Mouse (Mus musculus) heart, embryonic 13.5 days (tissue): Measurements from ENCODE around the gene Tob2. TPM values are rescaled to one million over a fixed set of nuclear protein-coding genes. Genes with fewer than 3 reads are reported as not detected.
A peak's percentile ranks its signal among the peaks of the same experiment; 100 is the strongest.

ENCODE experiments used
- ATAC-seq: fragments of 200-750 bp; cut with Nextera tagmentation; 2 replicates; pipeline ENCODE4 v1.8.0; 2017; ENCODE audit warnings: moderate TSS enrichment; ENCODE audit not compliant: insufficient number of reproducible peaks, low FRiP score, low TSS enrichment; ENCODE audit errors: extremely low read depth
- H3K27ac ChIP-seq: fragments of 300-500 bp; sonication (generic); replicated peaks from 2 replicates; pipeline ENCODE4 v1.5.1; 2015; ENCODE audit warnings: moderate library complexity, mild to moderate bottlenecking, inconsistent platforms
- H3K27me3 ChIP-seq: fragments of 300-500 bp; sonication (generic); replicated peaks from 2 replicates; pipeline ENCODE4 v1.6.1; 2015; ENCODE audit warnings: mild to moderate bottlenecking, inconsistent platforms
- H3K36me3 ChIP-seq: fragments of 300-500 bp; sonication (generic); 2 replicates; pipeline ENCODE4 v1.6.1; 2015; ENCODE audit warnings: mild to moderate bottlenecking, inconsistent platforms
- H3K4me1 ChIP-seq: fragments of 300-500 bp; sonication (generic); 2 replicates; pipeline ENCODE4 v1.6.1; 2015; ENCODE audit warnings: inconsistent platforms
- H3K4me2 ChIP-seq: fragments of 300-500 bp; sonication (generic); 2 replicates; pipeline ENCODE4 v1.6.1; 2015; ENCODE audit warnings: inconsistent platforms, mild to moderate bottlenecking, moderate library complexity
- H3K4me3 ChIP-seq: fragments of 300-500 bp; sonication (generic); 2 replicates; pipeline ENCODE4 v1.5.1; 2015; ENCODE audit warnings: moderate library complexity, mild to moderate bottlenecking, inconsistent platforms
- H3K9ac ChIP-seq: fragments of 300-500 bp; sonication (generic); 2 replicates; pipeline ENCODE4 v1.6.1; 2015; ENCODE audit warnings: inconsistent platforms, mild to moderate bottlenecking, moderate library complexity
- H3K9me3 ChIP-seq: fragments of 300-500 bp; sonication (generic); 2 replicates; pipeline ENCODE4 v1.6.1; 2016; ENCODE audit warnings: inconsistent platforms
- WGBS: fragments of 180-500 bp; shearing (Covaris S2); methylation state at CpG from one replicate; pipeline ENCODE4 v1.1.7; 2015; ENCODE audit warnings: mixed read lengths; 5-methylcytosine and 5-hydroxymethylcytosine counted together
- polyA plus RNA-seq: library from polyadenylated mRNA; unstranded; fragments of >200 nt; fragmentation: Nextera tagmentation; extraction: Ambion mirVana; gene quantifications from 2 replicates; pipeline ENCODE4 v1.2.1, GENCODE M21; 2015

The Tob2 gene
- polyA plus RNA-seq, 1 experiment from 2014 or later, result 11.8 TPM

GRCm38 (mm10) chr15:81848301-81848700 is 10.3 kb downstream of the Tob2 start:
- Histone ChIP-seq H3K9ac (no peak overlapping the region), H3K9me3 (no peaks in the 10 kb centered on the region), H3K27me3 (no peaks in the 10 kb centered on the region), H3K27ac (no peak overlapping the region), H3K4me3 (no peak overlapping the region), H3K36me3 (peaks cover 64% of the 10 kb centered on the region), H3K4me1 (peaks cover 14% of the 10 kb centered on the region), H3K4me2 (no peak overlapping the region)
- ATAC-seq, result no peak
- WGBS, result 37% methylated on average over 7 of the region's 7 CpGs

DNA sequence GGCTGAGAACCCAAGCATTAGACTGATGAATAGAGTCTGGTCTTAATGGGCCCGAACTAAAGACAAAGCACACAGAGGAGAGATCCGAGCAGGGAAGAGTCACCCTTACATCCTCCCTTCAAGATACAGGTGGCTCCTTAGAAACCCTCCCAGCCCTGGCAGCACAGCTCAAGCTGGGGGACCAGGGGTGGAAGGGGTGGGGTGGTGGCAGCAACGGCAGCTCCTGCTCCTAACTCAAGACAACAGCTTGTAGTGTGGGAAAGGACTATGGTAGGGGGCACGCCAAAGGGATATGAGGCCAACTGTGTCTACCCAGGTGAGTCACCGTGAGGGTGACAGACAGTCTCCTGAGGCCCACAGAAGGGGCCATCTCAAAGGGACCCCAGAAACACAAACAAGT is 10.7 kb downstream of the Tob2 start:
- WGBS, result 82% methylated on average over 5 of the region's 5 CpGs
- Histone ChIP-seq H3K36me3 (peaks cover 60% of the 10 kb centered on the region), H3K9ac (no peak overlapping the region), H3K27me3 (no peaks in the 10 kb centered on the region), H3K4me1 (peaks cover 14% of the 10 kb centered on the region), H3K27ac (no peak overlapping the region), H3K4me3 (no peak overlapping the region), H3K4me2 (no peak overlapping the region), H3K9me3 (no peaks in the 10 kb centered on the region)
- ATAC-seq, result no peak

GRCm38 (mm10) chr15:81847161-81847560 is 11.4 kb downstream of the Tob2 start:
- no peak overlapping the region for H3K4me2 ChIP-seq
- H3K36me3 ChIP-seq, result peaks cover 53% of the 10 kb centered on the region
- H3K4me1 ChIP-seq, result peaks cover 14% of the 10 kb centered on the region
- no peak for ATAC-seq
- H3K4me3 ChIP-seq, result no peak overlapping the region
- H3K9me3 ChIP-seq, result no peaks in the 10 kb centered on the region
- H3K27me3 ChIP-seq, result no peaks in the 10 kb centered on the region
- no peak overlapping the region for H3K27ac ChIP-seq
- H3K9ac ChIP-seq, result no peak overlapping the region
- WGBS, result 86% methylated on average over 4 of the region's 4 CpGs

- Histone ChIP-seq H3K4me2 (no peak overlapping the region), H3K4me1 (peaks cover 14% of the 10 kb centered on the region), H3K27me3 (no peaks in the 10 kb centered on the region), H3K27ac (no peak overlapping the region), H3K36me3 (peaks cover 49% of the 10 kb centered on the region), H3K9me3 (no peaks in the 10 kb centered on the region), H3K9ac (no peak overlapping the region), H3K4me3 (no peak overlapping the region)
- ATAC-seq, result no peak
- 68% methylated on average over 9 of the region's 9 CpGs for WGBS
Measured at GRCm38 (mm10) chr15:81846755-81847154, 11.8 kb downstream of the Tob2 start.

DNA sequence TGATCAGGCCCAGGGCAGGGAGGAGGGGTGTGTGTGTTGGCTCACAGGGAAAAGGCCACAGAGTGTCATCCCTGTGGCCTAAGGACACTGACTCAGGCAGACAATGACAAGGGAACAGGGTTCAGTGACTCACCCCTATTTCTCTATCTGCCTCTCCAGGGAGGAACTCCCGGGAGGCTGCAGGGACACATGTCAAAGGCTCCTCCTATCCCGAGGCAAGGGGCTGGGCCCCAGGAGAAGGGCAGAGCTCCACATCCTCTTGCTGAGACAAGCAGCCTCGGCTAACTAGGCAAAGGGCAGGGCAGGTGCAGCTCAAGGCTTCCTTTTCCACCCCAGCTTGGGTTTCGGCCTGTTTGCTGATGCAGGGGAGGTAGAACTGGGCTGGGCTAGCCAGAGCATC is 12.9 kb downstream of the Tob2 start:
- Histone ChIP-seq H3K27ac (0 out of 2 replicates have a peak overlapping the region, but pooled peaks have one; percentile 32), H3K27me3 (no peaks in the 10 kb centered on the region), H3K36me3 (peaks cover 39% of the 10 kb centered on the region), H3K4me3 (no peak overlapping the region), H3K9ac (0 out of 2 replicates have a peak overlapping the region, but pooled peaks have one; percentile 47), H3K4me2 (no peak overlapping the region), H3K4me1 (peaks cover 14% of the 10 kb centered on the region), H3K9me3 (no peaks in the 10 kb centered on the region)
- 25% methylated on average over 4 of the region's 4 CpGs for WGBS
- ATAC-seq, result no peak

GRCm38 (mm10) chr15:81845033-81845625 is 13.5 kb downstream of the Tob2 start:
- Histone ChIP-seq H3K27ac (0 out of 2 replicates have a peak overlapping the region, but pooled peaks have one; percentile 32), H3K27me3 (no peaks in the 10 kb centered on the region), H3K36me3 (peaks cover 33% of the 10 kb centered on the region), H3K4me2 (no peak overlapping the region), H3K4me1 (peaks cover 15% of the 10 kb centered on the region), H3K9ac (0 out of 2 replicates have a peak overlapping the region, but pooled peaks have one; percentile 47), H3K9me3 (no peaks in the 10 kb centered on the region), H3K4me3 (no peak overlapping the region)
- WGBS, result 74% methylated on average over 5 of the region's 5 CpGs
- ATAC-seq, result no peak

- no peaks in the 10 kb centered on the region for H3K9me3 ChIP-seq
- ATAC-seq, result no peak
- WGBS, result 80% methylated on average over 7 of the region's 7 CpGs
- H3K27me3 ChIP-seq, result no peaks in the 10 kb centered on the region
- H3K27ac ChIP-seq, result no peak overlapping the region
- H3K36me3 ChIP-seq, result peaks cover 8% of the 10 kb centered on the region; the same call in 1 of the 2 replicates
- H3K4me1 ChIP-seq, result peaks cover 27% of the 10 kb centered on the region
- H3K9ac ChIP-seq, result no peak overlapping the region
- H3K4me3 ChIP-seq, result no peak overlapping the region
- no peak overlapping the region for H3K4me2 ChIP-seq
Measured at GRCm38 (mm10) chr15:81842275-81842674, 16.3 kb downstream of the Tob2 start.

GRCm38 (mm10) chr15:81840306-81840705 is 18.3 kb downstream of the Tob2 start:
- H3K27me3 ChIP-seq, result peaks cover 4% of the 10 kb centered on the region; the same call in 1 of the 2 replicates
- peaks cover 36% of the 10 kb centered on the region for H3K4me1 ChIP-seq
- H3K9me3 ChIP-seq, result no peaks in the 10 kb centered on the region
- WGBS, result 88% methylated on average over 7 of the region's 7 CpGs
- H3K4me2 ChIP-seq, result no peak overlapping the region
- 0 out of 2 replicates have a peak overlapping the region, but pooled peaks have one; percentile 59 for H3K27ac ChIP-seq
- no peaks in the 10 kb centered on the region for H3K36me3 ChIP-seq
- ATAC-seq, result no peak
- H3K4me3 ChIP-seq, result no peak overlapping the region
- H3K9ac ChIP-seq, result no peak overlapping the region

GRCm38 (mm10) chr15:81839634-81840033 is 19.0 kb downstream of the Tob2 start:
- Histone ChIP-seq H3K4me1 (peaks cover 37% of the 10 kb centered on the region), H3K4me3 (no peak overlapping the region), H3K9ac (no peak overlapping the region; the same call in 1 of the 2 replicates), H3K36me3 (no peaks in the 10 kb centered on the region), H3K27me3 (peaks cover 9% of the 10 kb centered on the region), H3K9me3 (no peaks in the 10 kb centered on the region), H3K27ac (peak overlapping the region; percentile 59), H3K4me2 (no peak overlapping the region)
- ATAC-seq, result peak; percentile 47; the same call in 1 of the 2 replicates
- 55% methylated on average over 5 of the region's 5 CpGs for WGBS

DNA sequence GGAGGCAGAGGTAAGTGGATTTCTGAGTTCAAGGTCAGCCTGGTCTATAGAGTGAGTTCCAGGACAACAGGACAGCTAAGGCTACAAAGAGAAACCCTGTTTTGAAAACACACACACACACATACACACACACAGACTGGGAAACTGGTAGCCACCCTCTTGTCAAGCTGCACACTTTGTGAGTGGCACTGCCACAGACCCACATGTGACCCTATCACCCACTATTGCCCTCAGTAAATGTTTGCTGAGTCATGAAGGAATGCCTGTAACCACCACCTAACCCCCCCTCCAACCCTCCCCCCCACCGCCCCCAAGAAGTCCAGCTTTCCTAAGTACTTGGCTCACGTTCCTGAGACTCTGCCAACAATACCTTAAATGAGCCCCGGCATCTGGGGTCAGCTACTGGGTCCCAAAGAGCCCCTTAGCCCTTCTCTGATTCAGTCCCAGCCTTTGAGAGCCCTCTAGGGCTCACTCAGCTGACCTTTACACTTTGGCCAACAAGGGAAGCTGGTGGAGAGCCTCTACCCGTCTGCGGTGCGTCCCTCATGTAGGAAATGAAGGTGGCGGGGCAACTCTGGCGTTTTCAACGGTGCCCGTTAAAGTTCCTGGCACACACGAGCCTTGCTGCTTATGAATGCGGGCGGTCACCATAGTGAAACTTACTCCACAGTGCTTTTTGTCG is 19.9 kb downstream of the Tob2 start:
- no peak overlapping the region for H3K4me2 ChIP-seq
- H3K9me3 ChIP-seq, result no peaks in the 10 kb centered on the region
- peaks cover 9% of the 10 kb centered on the region for H3K27me3 ChIP-seq
- no peak overlapping the region for H3K9ac ChIP-seq
- no peak for ATAC-seq
- WGBS, result 68% methylated on average over 14 of the region's 14 CpGs
- H3K36me3 ChIP-seq, result no peaks in the 10 kb centered on the region
- no peak overlapping the region for H3K27ac ChIP-seq
- no peak overlapping the region for H3K4me3 ChIP-seq
- peaks cover 46% of the 10 kb centered on the region for H3K4me1 ChIP-seq

DNA sequence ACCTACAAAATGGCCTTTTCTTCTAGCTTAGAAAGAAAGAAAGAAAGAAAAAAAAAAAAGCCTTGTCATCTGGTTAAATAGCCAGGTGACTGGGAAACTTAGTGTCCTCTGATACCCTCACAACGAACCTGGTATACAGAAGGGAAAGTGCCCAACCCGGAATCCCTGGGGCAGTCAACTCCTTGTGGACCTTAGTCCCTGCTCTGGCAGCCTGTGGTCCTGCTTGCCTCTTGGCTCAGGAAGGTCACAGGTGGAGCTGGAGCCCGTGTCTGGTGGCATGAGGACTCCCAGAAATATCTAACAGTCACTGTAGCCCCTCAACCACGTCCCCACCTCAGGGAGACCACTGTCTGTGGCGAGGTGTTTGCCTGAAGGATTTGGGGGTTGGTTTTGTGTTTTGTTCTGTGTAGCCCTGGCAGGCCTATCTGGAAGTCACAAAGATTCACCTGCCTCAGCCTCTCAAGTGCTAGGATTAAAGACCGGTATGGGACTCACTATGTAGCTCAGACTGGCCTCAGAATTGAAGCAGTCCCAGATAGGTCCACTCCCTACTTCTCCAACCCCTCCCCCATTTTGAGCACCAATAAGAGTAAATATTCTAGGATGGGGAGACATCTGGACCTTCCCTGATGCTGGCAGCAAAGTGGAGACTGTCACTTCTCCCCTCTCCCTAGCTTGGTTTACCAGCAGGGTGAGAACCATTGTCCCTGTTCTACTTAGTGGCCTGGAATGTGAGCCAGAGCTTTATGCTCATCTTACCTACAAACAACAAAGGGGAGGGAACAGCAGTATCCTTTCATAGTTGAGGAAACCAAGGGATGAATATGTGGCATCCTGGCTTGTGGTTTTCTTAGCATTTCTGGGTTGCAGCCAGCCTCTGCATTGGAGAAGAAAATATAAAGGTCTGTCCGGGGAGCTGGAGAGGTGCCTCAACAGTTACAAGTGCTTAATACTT is 21.4 kb downstream of the Tob2 start:
- no peak for ATAC-seq
- peak overlapping the region; percentile 75 for H3K9ac ChIP-seq
- peaks cover 9% of the 10 kb centered on the region for H3K27me3 ChIP-seq
- H3K27ac ChIP-seq, result no peak overlapping the region
- H3K9me3 ChIP-seq, result no peaks in the 10 kb centered on the region
- WGBS, result 52% methylated on average over 7 of the region's 7 CpGs
- no peaks in the 10 kb centered on the region for H3K36me3 ChIP-seq
- H3K4me2 ChIP-seq, result peak overlapping the region; percentile 71
- H3K4me1 ChIP-seq, result peaks cover 47% of the 10 kb centered on the region
- peak overlapping the region; percentile 49 for H3K4me3 ChIP-seq
